Mouse (Mus musculus) spleen, postnatal 4 days (tissue): ENCODE results near the gene Tmem63a.
A peak's percentile ranks its signal among the peaks of the same experiment; 100 is the strongest.
"Not testable (repeated sequence)": the region's sequence is repeated elsewhere in the genome, so short reads cannot be mapped to it uniquely, and the experiment has no call there.

Source experiments
- DNase-seq, 2 experiments: peaks; one replicate each; pipeline ENCODE4 v3.0.0; 2022; ENCODE audit warnings: low spot score in 2 of 2

Tmem63a gene

GRCm38 (mm10) chr1:180942166-180943031, at the start of gene Tmem63a:
Gene Tmem63a, plus strand, starts transcription at chr1:180942344.
- peak; percentile 72 to 90 for DNase-seq

DNA sequence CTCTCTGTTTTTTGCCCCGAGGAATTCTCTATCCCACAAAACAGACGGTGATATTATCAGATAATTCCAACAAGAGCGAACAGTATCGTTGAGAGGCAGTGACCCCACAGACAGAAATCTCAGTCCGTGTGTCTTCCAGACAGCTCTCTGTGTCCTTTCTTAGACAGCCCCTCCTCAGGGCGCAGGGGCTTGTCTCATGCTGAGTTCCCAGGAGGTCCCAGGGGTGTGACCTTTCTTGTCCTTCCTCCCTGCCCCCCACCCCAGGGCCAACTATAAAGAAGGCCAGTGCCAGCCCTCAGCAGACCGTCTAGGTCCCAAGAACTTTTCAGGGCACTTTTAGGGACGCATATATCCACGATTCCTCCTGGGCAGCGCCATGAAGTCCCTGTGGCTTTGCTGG, 49.3 kb upstream of the Tmem63a start, which contains the start of gene Lefty2:
TSS of gene Lefty2 (plus strand) at position 301 of the 400 bp plus-strand sequence.
- no peak for DNase-seq

DNA sequence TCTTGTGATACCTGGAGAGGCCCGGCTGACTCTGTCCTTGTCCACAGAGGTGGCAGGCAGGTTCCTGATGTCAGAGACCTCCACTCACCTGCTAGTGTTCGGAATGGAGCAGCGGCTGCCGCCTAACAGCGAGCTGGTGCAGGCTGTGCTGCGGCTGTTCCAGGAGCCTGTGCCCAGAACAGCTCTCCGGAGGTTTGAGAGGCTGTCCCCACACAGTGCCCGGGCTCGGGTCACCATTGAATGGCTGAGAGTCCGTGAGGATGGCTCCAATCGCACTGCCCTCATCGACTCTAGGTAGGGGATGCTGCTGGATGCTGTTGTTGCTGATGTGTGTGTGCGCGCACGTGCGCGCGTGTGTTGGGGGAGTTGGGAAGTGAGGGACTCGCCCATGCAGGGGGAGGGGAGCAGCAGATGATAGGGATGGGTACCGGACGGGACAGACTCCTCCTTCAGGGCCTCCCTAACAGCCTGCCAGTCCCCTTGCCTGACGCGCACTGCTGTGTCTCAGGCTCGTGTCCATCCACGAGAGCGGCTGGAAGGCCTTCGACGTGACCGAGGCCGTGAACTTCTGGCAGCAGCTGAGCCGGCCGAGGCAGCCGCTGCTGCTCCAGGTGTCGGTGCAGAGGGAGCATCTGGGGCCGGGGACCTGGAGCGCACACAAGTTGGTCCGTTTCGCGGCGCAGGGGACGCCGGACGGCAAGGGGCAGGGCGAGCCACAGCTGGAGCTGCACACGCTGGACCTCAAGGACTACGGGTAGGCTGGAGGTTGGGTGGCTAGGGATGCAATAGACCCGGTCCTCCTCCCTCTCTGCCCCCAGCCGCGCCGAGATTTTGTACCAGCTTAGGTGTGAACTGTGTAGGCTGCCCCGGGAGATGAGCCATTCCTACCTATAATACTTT, 47.8 kb upstream of the Tmem63a start:
- not testable (repeated sequence) for DNase-seq

DNA sequence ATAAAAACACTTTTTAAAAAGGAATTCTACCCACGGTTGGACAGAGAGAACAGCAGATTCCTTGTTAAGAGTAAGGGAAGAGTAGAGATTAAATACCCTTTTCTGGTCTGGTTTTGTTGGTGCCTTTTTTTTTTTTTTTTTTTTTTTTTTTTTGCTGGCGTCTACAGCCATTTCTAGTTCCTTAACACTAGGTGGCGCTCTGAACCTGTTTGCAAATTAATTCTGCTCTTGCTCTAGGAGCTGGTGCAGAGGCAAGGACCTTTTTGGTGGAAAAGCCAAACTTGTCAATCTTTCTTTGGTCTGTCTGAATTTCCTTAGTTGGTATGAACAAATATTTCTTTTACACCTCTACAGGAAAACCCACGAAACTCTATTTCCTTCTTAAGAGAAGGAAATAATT, 41.0 kb upstream of the Tmem63a start:
- DNase-seq: peak in 1 of 2 experiments; percentile 50

DNA sequence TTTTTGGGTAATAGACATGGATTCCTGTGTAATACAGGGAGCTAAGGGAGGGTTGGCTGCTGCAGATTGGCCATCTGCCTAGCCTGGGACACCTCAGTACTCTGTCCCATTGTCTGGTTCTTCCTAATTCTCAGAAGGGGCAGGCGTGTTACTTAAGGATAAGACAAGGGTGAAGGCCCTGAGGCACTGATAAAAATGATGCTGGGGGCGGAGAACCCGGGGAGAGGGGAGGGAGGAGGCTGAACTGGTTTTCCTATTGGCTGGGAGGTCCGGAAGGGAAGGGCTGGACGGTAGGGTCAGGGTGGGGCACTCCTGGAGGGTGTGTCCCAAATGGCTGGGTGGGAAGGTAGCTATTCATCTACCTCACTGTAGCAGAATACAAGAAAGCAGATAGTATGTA, 39.2 kb upstream of the Tmem63a start:
- DNase-seq: peak; percentile 86 to 88

GRCm38 (mm10) chr1:180903666-180904038, 38.5 kb upstream of the Tmem63a start:
- DNase-seq: peak in 1 of 2 experiments; percentile 28

- peak; percentile 94 to 97 for DNase-seq
Measured at GRCm38 (mm10) chr1:180904039-180904814, 37.9 kb upstream of the Tmem63a start, which contains the start of gene Pycr2. Gene Pycr2, plus strand, starts transcription at chr1:180904293.

DNA sequence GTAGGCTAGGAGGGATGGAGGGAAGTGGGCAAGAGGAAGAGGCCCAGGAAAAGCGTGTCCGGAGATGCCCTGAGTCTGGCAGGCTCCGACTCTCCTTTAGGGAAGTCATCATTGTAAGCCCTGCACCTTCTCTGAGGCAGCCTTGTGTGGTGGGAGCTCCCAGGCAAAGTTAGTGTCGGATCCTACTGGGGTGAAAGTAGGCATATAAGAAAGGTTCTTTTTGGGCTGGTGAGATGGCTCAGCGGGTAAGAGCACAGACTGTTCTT, 37.4 kb upstream of the Tmem63a start:
- DNase-seq: no peak

DNA sequence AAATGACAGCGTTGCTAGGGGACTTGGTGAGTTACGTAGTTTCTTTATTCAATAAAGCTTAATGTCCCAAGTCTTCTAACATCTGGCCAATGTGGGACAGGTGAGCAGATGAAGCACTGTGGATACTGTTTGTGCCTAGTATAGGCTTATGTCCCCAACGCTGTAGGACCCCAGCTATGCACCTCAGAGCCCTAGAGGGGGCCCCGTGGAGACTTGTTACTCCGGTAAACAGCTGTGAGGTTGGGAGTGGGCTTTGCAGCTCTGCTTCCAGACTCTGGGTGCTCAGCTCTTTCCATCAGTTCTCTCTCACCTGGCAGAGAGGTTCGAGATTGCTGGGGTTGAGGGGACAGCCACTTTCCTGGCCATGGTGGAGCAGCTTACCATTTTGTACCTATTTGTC, 36.8 kb upstream of the Tmem63a start:
- DNase-seq: no peak

DNA sequence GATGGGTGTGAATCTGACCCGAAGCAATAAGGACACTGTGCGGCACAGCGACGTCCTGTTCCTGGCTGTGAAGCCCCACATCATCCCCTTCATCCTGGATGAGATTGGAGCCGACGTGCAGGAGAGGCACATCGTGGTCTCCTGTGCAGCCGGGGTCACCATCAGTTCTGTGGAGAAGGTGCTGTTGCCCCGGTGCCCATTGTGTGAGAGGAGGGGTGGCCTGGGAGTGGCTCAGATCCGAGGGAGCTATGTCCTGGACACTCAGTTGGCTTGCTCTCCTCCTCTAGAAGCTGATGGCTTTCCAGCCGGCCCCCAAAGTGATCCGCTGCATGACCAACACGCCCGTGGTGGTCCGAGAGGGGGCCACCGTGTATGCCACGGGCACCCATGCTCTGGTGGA, 36.3 kb upstream of the Tmem63a start:
- DNase-seq: no peak

DNA sequence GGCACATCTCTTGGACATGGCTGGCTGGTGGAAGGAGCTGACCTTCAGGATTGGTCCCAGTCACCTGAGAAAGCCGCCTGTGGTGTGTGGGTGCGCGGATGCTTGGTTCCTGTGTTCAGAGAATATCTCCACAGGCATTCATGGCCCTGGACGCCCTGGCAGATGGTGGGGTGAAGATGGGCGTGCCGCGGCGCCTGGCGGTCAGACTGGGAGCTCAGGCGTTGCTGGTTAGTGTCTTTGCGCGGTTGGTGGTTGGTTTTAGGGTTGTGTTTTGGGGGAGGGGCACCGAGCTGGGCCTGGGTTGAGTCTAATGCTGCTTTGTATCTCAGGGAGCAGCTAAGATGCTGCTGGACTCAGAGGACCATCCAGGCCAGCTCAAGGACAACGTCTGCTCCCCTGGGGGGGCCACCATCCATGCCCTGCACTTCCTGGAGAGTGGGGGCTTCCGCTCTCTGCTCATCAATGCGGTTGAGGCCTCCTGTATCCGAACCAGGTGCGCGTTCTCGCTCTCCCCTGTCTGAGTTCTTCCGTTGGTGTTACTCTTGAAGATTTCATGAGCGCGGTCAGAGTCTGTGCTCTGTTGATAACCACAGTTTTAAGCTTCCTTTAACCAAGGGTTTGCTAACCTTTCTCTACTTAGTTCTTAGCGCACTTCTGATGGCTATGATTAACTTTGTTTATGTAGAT, 35.5 kb upstream of the Tmem63a start:
- peak in 1 of 2 experiments; percentile 43 for DNase-seq

GRCm38 (mm10) chr1:180911138-180911537, 31.0 kb upstream of the Tmem63a start:
- DNase-seq: no peak

DNA sequence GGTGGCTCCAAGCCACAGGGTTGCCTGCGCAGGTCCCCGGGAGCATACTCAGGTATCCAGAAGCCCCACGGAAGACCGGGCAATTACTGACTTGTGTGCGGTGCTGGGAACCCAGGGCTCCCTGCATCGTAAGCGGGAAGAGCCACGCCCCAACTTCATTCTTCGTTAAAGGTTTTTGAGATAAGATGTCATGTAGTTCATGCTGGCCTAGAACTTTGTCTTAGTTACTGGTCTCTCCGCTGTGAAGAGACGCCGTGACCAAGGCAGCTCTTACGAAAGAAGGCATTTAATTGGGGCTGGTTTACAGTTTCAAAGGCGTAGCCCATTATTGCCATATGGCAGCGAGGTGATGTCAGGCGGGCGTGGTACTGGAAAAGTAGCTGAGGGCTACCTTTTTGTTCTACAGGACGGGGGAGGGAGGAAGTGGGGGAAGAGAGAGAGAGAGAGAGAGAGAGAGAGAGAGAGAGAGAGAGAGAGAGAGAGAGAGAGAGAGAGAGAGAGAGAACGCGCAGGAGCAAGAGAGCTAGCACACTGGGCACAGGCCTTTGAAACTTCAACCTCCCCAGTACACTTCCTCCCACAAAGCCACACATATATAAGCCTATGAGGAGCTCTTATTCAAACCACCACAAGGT, 30.4 kb upstream of the Tmem63a start:
- no peak for DNase-seq

- no peak for DNase-seq
Measured at GRCm38 (mm10) chr1:180912792-180913191, 29.4 kb upstream of the Tmem63a start.

DNA sequence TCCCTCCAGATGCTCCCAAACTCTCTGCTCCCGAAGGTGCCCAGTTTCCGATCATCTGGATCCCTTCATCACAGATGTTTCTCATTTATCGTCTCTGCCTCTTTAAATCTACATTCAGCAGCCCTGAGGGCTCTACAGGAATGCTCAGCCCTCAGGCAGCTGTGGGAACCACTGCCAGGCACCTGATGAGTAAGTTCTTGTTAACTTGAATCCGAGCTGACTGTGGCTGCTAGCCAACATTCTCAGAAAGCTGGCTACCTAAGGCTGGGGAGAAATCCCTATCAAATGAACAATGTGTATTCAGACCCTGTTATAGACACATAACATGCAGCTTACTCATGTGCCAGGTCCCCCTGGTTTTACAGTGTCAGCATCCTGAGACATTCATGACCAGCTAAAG, 28.3 kb upstream of the Tmem63a start:
- DNase-seq: no peak

DNA sequence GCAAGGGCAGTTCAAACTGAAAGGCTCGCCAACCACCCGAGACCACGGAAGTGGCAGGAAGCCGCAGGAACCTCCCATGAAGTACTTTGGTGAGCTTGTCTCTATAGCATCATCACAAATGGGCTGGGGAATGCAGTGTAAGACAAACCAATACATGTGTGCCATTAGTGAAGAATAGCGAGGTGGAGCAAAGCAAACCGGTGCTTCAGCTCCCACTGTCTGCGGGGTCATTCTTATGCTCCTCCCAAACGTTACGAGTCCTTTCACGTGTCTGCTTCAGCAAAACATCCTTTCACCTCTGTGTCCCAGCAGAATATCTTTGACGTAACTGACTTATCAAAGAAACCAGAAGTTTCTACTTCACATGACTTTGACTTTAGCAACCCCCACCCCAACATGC, 25.7 kb upstream of the Tmem63a start:
- no peak for DNase-seq

DNA sequence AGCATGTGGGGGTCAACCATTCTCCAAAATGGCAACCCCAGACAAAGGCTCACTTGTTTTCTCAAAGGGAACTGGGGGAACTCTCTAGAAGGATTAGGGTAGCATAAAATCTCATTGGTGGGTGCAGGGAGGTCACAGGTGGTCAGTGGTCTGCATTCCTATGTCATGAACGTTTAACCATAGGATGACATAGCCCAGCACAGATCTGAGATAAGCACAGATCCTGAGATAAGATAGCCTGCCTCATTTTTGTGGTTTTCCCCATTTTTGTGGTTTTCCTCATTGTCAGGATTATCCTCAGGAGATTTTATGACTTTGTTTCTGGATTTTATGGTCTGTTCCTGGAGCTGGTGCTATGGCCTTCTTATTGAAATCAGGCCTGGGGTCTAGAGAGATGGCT, 25.1 kb upstream of the Tmem63a start:
- DNase-seq: no peak

DNA sequence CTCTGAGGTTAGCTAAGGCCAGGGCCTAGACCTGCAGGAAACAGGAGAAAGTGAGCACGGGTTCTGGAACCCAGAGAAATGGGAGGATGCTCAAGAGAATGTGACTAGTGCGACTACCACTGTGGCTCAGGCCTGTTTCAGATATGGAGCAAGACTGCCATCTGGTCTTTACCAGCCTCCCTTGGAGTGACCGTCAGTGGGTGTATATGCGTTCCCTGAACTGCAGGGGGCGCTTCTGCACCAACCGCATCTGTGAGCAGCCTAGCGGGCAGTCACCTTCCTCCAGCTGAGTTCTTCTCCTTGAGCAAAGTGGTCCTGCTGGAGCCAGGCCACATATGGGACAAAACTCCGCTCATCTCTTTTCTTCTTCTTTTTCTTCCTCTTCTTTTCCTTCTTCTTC, 22.5 kb upstream of the Tmem63a start:
- DNase-seq: peak; percentile 61 to 81

GRCm38 (mm10) chr1:180922273-180923048, 19.7 kb upstream of the Tmem63a start:
- peak in 1 of 2 experiments; percentile 56 for DNase-seq

- DNase-seq: no peak
Measured at GRCm38 (mm10) chr1:180924737-180925136, 17.4 kb upstream of the Tmem63a start.
